Mouse (Mus musculus) erythroblast, embryonic 14.5 days (primary cell): ENCODE measurements around the gene Elovl7. TPM values are rescaled to one million over a fixed set of nuclear protein-coding genes. Genes with fewer than 3 reads are reported as not detected.
A peak's percentile ranks its signal among the peaks of the same experiment; 100 is the strongest.

Experiments
- H3K27me3 ChIP-seq: 2 replicates; pipeline ENCODE4 v1.6.1; 2012; ENCODE audit warnings: inconsistent platforms; ENCODE audit not compliant: control insufficient read depth
- H3K36me3 ChIP-seq: 2 replicates; pipeline ENCODE4 v1.6.1; 2012; ENCODE audit warnings: mild to moderate bottlenecking, inconsistent platforms; ENCODE audit not compliant: control insufficient read depth
- H3K4me1 ChIP-seq: 2 replicates; pipeline ENCODE4 v1.6.1; 2012; ENCODE audit warnings: inconsistent platforms; ENCODE audit not compliant: control insufficient read depth
- H3K4me3 ChIP-seq: replicated peaks from 2 replicates; pipeline ENCODE3; 2012; ENCODE audit warnings: moderate library complexity, mild to moderate bottlenecking, inconsistent platforms
- H3K9me3 ChIP-seq: 2 replicates; pipeline ENCODE4 v1.6.1; 2012; ENCODE audit warnings: low read length, inconsistent platforms, mixed read lengths; ENCODE audit not compliant: control insufficient read depth
- GATA1 ChIP-seq: IDR thresholded peaks from 2 replicates; pipeline ENCODE4 v1.6.1; 2012; ENCODE audit warnings: low read length, inconsistent platforms, mixed read lengths
- TAL1 ChIP-seq: IDR thresholded peaks from 3 replicates; pipeline ENCODE4 v1.6.1; 2012; ENCODE audit warnings: low read length, inconsistent platforms, mixed read lengths
- polyA plus RNA-seq: library from polyadenylated mRNA; stranded (reverse); fragments of >175 nt; gene quantifications from 2 replicates; pipeline ENCODE4 v1.2.3, GENCODE M21; 2012

Gene Elovl7
- polyA plus RNA-seq, 1 experiment = not detected

- H3K4me3 ChIP-seq = no peak overlapping the region
- TF ChIP-seq GATA1 (no peak), TAL1 (no peak)
- no peaks in the 10 kb centered on the region for H3K4me1 ChIP-seq
- H3K9me3 ChIP-seq = no peaks in the 10 kb centered on the region; the same call in 1 of the 2 replicates
- H3K36me3 ChIP-seq = no peaks in the 10 kb centered on the region
- H3K27me3 ChIP-seq = 0 out of 2 replicates have a peak, but pooled peaks cover 2% of the 10 kb centered on the region
These were observed 90.5 kb downstream of the Elovl7 start for GRCm38 (mm10) chr13:108304680-108305079.

GRCm38 (mm10) chr13:108315702-108316486, 101.7 kb downstream of the Elovl7 start, which contains the start of gene Depdc1b:
TSS of gene Depdc1b (plus strand) at chr13:108316332.
- peak; percentile 93 for TF ChIP-seq TAL1
- TF ChIP-seq GATA1 = peak; percentile 91
- Histone ChIP-seq H3K4me3 (peak within 1 kb of the TSS; percentile 99), H3K27me3 (peaks cover 25% of the 10 kb centered on the region), H3K4me1 (peaks cover 50% of the 10 kb centered on the region), H3K36me3 (peaks cover 23% of the 10 kb centered on the region), H3K9me3 (peaks cover 2% of the 10 kb centered on the region; the same call in 1 of the 2 replicates)

- Histone ChIP-seq H3K4me3 (peak overlapping the region; percentile 99), H3K9me3 (no peaks in the 10 kb centered on the region; the same call in 1 of the 2 replicates), H3K36me3 (peaks cover 27% of the 10 kb centered on the region), H3K4me1 (peaks cover 50% of the 10 kb centered on the region), H3K27me3 (peaks cover 23% of the 10 kb centered on the region)
- TF ChIP-seq TAL1 (no peak), GATA1 (no peak)
These were observed 102.3 kb downstream of the Elovl7 start for GRCm38 (mm10) chr13:108316487-108316903.

DNA sequence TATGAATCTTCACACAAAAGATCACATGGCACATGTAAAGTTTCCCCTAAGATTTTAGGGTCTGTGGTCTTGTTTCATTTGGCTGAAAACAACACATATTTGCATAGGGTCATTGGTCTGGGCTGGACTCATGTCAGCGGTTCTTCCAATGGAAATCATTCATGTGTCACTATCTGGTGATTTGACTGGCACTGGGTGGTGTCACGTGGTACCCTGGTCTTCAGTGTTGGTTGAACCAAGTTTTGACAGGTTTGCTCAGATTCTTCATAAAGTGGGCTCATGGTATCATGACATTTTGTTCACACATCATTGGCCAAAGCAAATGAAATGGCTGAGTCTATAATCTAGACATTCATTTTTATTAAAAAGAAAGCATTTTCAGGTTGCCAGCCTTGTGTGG, 103.2 kb downstream of the Elovl7 start:
- peaks cover 34% of the 10 kb centered on the region for H3K36me3 ChIP-seq
- H3K4me3 ChIP-seq = peak overlapping the region; percentile 99
- H3K9me3 ChIP-seq = no peaks in the 10 kb centered on the region
- no peak for TF ChIP-seq GATA1
- TF ChIP-seq TAL1 = no peak
- H3K4me1 ChIP-seq = peaks cover 50% of the 10 kb centered on the region
- peaks cover 20% of the 10 kb centered on the region for H3K27me3 ChIP-seq

- H3K4me1 ChIP-seq = peaks cover 50% of the 10 kb centered on the region
- TF ChIP-seq GATA1 = no peak
- TF ChIP-seq TAL1 = no peak
- peaks cover 48% of the 10 kb centered on the region for H3K36me3 ChIP-seq
- H3K4me3 ChIP-seq = no peak overlapping the region
- peaks cover 6% of the 10 kb centered on the region for H3K27me3 ChIP-seq
- H3K9me3 ChIP-seq = no peaks in the 10 kb centered on the region
These were observed 104.8 kb downstream of the Elovl7 start for GRCm38 (mm10) chr13:108319028-108319427.

DNA sequence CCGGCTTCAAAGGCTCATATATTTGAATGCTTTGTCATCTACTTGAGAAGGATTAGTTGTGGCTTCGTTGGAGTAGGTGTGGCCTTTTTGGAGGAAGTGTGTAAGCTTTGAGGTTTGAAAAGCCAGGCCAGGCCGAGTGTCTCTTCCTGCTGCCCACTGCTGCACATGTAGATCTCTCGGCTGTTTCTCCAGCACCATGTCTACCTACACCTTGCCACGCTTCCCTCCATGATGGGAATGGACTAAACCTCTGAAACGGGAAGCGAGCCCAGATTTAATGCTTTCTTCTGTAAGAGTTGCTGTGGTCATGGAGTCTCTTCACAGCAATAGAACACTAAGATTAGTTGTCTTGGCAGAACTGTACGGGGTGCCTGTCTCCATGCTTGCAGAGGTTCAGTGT, 106.0 kb downstream of the Elovl7 start:
- H3K36me3 ChIP-seq = peaks cover 60% of the 10 kb centered on the region
- no peak overlapping the region for H3K4me3 ChIP-seq
- no peaks in the 10 kb centered on the region for H3K9me3 ChIP-seq
- TF ChIP-seq TAL1 (no peak), GATA1 (no peak)
- H3K27me3 ChIP-seq = no peaks in the 10 kb centered on the region
- peaks cover 41% of the 10 kb centered on the region for H3K4me1 ChIP-seq

DNA sequence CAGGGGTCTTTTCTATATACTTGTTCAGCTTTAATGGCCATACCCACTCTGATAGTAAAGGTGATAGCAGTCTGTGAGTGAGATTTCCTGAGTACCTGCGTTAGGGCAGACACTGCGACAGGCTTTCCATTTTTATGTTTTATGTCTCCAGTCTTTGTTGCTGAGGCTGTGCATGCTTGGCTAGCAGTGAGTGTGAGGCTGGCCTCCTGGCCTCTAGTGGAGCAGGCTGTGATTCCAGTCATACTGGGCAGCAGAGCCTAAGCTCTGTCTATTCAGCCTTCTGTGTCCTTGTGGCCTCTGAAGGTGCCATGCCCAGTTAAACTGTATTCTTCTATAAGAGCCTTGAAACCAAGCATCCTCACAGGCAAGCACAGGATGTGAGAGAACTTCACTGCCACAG, 108.3 kb downstream of the Elovl7 start:
- Histone ChIP-seq H3K9me3 (no peaks in the 10 kb centered on the region), H3K27me3 (no peaks in the 10 kb centered on the region), H3K36me3 (peaks cover 82% of the 10 kb centered on the region)

DNA sequence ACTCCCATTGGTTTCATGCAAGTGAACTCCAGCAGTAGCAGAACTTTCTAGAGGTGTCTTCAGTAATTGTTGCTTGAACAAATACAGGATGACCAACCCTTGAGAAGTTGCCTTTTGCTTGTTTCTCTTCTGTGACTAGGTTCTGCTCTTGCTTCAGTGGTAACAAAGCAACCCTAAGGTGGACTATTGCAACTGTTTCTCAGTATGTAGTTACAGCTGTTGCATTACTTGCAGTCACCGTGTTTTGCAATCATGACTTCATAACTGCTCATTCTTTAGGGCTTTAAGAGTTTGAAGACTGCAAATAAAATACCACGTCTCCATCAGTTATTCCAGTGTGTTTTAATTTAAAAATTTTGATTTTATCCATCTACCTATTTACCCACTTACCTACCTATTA, 109.1 kb downstream of the Elovl7 start:
- H3K36me3 ChIP-seq = peaks cover 84% of the 10 kb centered on the region
- H3K4me3 ChIP-seq = no peak overlapping the region
- no peaks in the 10 kb centered on the region for H3K9me3 ChIP-seq
- no peaks in the 10 kb centered on the region for H3K27me3 ChIP-seq
- H3K4me1 ChIP-seq = peaks cover 14% of the 10 kb centered on the region
- no peak for TF ChIP-seq GATA1
- no peak for TF ChIP-seq TAL1

More for the DNA sequence above, 108.3 kb downstream of the Elovl7 start:
- Histone ChIP-seq H3K4me1 (peaks cover 23% of the 10 kb centered on the region), H3K4me3 (no peak overlapping the region)
- no peak for TF ChIP-seq TAL1
- no peak for TF ChIP-seq GATA1
